ENCODE assay signal across 14 mouse cellular contexts in genomic region chr11:54961164-54961850, GRCm38 (mm10). TPM values are rescaled to one million over a fixed set of nuclear protein-coding genes. Genes with fewer than 3 reads are reported as not detected.
A peak's percentile ranks its signal among the peaks of the same experiment; 100 is the strongest.
DNase-seq lines count a peak whose midpoint lies in the region; ATAC-seq and TF ChIP-seq lines count a peak whose summit lies in the region.
"Had no signal": no experiment of that assay in that cellular context is flagged by ENCODE, and none has a peak within 500 bp of the region (broad histone marks: within the 10 kb centered on the region; RNA-seq: fewer than 3 reads in every experiment).

No protein-coding gene starts in this region.

- peak overlapping the region; percentile 41; the same call in 1 of the 2 replicates for H3K4me2 ChIP-seq in stomach, embryonic 16.5 days (ENCODE audit: low read depth, low read length)
- H3K4me2 ChIP-seq: embryonic facial prominence, embryonic 12.5 days; lung, embryonic 14.5 days had no signal

- DNase-seq in gastrocnemius, adult 2 months = no peak
- DNase-seq in gastrocnemius, postnatal 10 days = no peak
- no peak for DNase-seq in urinary bladder, postnatal 10 days (ENCODE audit: low spot score)
- DNase-seq: cerebellum, adult 11 months; forebrain, postnatal 0 days; lung, embryonic 14.5 days had no signal

- H3K4me1 ChIP-seq in megakaryocyte, embryonic 14.5 days = peaks cover 99% of the 10 kb centered on the region
- H3K4me1 ChIP-seq in stomach, embryonic 16.5 days (ENCODE audit: control insufficient read depth, insufficient read depth, low read length) = peaks cover 25% of the 10 kb centered on the region
- H3K4me1 ChIP-seq: embryonic facial prominence, embryonic 12.5 days had no signal

- intact Hi-C loops in gastrocnemius, adult 2 months (cut with DNase I) = no loop called here

- no peak overlapping the region for H3K9ac ChIP-seq in stomach, embryonic 16.5 days (ENCODE audit: low read length)
- H3K9ac ChIP-seq: embryonic facial prominence, embryonic 12.5 days; forebrain, postnatal 0 days; lung, embryonic 14.5 days had no signal

- no peak for ATAC-seq in megakaryocyte, adult 5-6 weeks (ENCODE audit: poor library complexity, severe bottlenecking)
- ATAC-seq in granulocyte monocyte progenitor cell, adult 5-6 weeks (replicated peaks; ENCODE audit: poor library complexity, severe bottlenecking) = peak; percentile 11; the same call in 1 of the 2 replicates
- no peak for ATAC-seq in stomach, embryonic 16.5 days (ENCODE audit: insufficient read depth, low FRiP score)
- no peak for ATAC-seq in megakaryocyte progenitor cell, adult 5-6 weeks (replicated peaks; ENCODE audit: poor library complexity)
- ATAC-seq: activated CD4-positive, CD25-positive, alpha-beta regulatory T cell, adult 4 months; forebrain, postnatal 0 days had no signal

- peaks cover 41% of the 10 kb centered on the region for H3K36me3 ChIP-seq in megakaryocyte, embryonic 14.5 days (replicated peaks; ENCODE audit: low read length)
- H3K36me3 ChIP-seq in stomach, embryonic 16.5 days (ENCODE audit: control insufficient read depth, insufficient read depth, low read length) = no peaks in the 10 kb centered on the region
- H3K36me3 ChIP-seq: embryonic facial prominence, embryonic 12.5 days had no signal

- H3K4me3 ChIP-seq in gastrocnemius, adult 2 months = no peak overlapping the region
- H3K4me3 ChIP-seq in megakaryocyte, embryonic 14.5 days (replicated peaks) = peak overlapping the region; percentile 92
- no peak overlapping the region for H3K4me3 ChIP-seq in stomach, embryonic 16.5 days (replicated peaks; ENCODE audit: low read length)
- H3K4me3 ChIP-seq: embryonic facial prominence, embryonic 12.5 days; left cerebral cortex, adult 2 months had no signal

- TF ChIP-seq CTCF in gastrocnemius, adult 2 months (IDR thresholded peaks at IDR 0.05) = no peak

- peaks cover 6% of the 10 kb centered on the region for H3K9me3 ChIP-seq in megakaryocyte, embryonic 14.5 days
- no peaks in the 10 kb centered on the region for H3K9me3 ChIP-seq in stomach, embryonic 16.5 days (replicated peaks; ENCODE audit: control insufficient read depth, low read length)
- H3K9me3 ChIP-seq: embryonic facial prominence, embryonic 12.5 days had no signal

- 64% methylated on average over 6 of the region's 6 CpGs for WGBS in stomach, embryonic 16.5 days

- H3K27me3 ChIP-seq in megakaryocyte, embryonic 14.5 days (replicated peaks) = no peaks in the 10 kb centered on the region
- no peaks in the 10 kb centered on the region for H3K27me3 ChIP-seq in stomach, embryonic 16.5 days (ENCODE audit: control insufficient read depth, insufficient read depth, low read length)
- H3K27me3 ChIP-seq: embryonic facial prominence, embryonic 12.5 days had no signal

- peak overlapping the region; percentile 58 for H3K27ac ChIP-seq in gastrocnemius, adult 2 months
- H3K27ac ChIP-seq in stomach, embryonic 16.5 days (ENCODE audit: low read length) = peak overlapping the region; percentile 15; the same call in 1 of the 2 replicates
- H3K27ac ChIP-seq: embryonic facial prominence, embryonic 12.5 days; left cerebral cortex, adult 2 months had no signal

RNA-seq across cellular contexts. Expression of gene Tnip1, which starts 1.4 kb away (rescaled TPM):
- total RNA-seq in gastrocnemius, adult 2 months (2021) = 10 to 100 TPM; 29.8 to 31.7 TPM
- total RNA-seq in gastrocnemius, postnatal 10 days (2021) = 10 to 100 TPM; 31.7 to 37.5 TPM
- 69.0 and 80.2 TPM in 2 replicates for polyA plus RNA-seq in megakaryocyte, embryonic 14.5 days (2012; ENCODE audit: insufficient read depth, low replicate concordance)
- total RNA-seq in megakaryocyte, adult 5-6 weeks (2015) = 28.3 and 32.6 TPM in 2 replicates
- total RNA-seq in megakaryocyte, adult 5-6 weeks (2017) = 26.7 and 47.2 TPM in 2 replicates
- total RNA-seq in granulocyte monocyte progenitor cell, adult 5-6 weeks (2014; fragmentation: Nextera tagmentation) = 27.7 and 48.9 TPM in 2 replicates
- total RNA-seq in granulocyte monocyte progenitor cell, adult 5-6 weeks (2017) = 25.3 and 28.0 TPM in 2 replicates
- 21.3 and 23.1 TPM in 2 replicates for polyA plus RNA-seq in stomach, embryonic 16.5 days (2015; fragmentation: Nextera tagmentation; extraction: Ambion mirVana)
- total RNA-seq in megakaryocyte progenitor cell, adult 5-6 weeks (2015) = 27.6 and 31.8 TPM in 2 replicates
- 33.8 and 38.6 TPM in 2 replicates for total RNA-seq in megakaryocyte progenitor cell, adult 5-6 weeks (2017)

RNA-seq across cellular contexts. Expression of gene Gpx3, which starts 59.1 kb away (rescaled TPM):
- total RNA-seq in gastrocnemius, adult 2 months (2021) = 100 to 1,000 TPM in 1 of 2 experiments, 10 to 100 TPM in 1; 46.5 to 139 TPM
- 10 to 100 TPM; 23.2 to 36.0 TPM for total RNA-seq in gastrocnemius, postnatal 10 days (2021)
- 21.7 and 34.2 TPM in 2 replicates for polyA plus RNA-seq in megakaryocyte, embryonic 14.5 days (2012; ENCODE audit: insufficient read depth, low replicate concordance)
- total RNA-seq in megakaryocyte, adult 5-6 weeks (2015) = 52.7 and 58.3 TPM in 2 replicates
- total RNA-seq in megakaryocyte, adult 5-6 weeks (2017) = 1.8 and 6.0 TPM in 2 replicates
- 24.9 and 29.6 TPM in 2 replicates for total RNA-seq in granulocyte monocyte progenitor cell, adult 5-6 weeks (2014; fragmentation: Nextera tagmentation)
- 1.6 and 4.0 TPM in 2 replicates for total RNA-seq in granulocyte monocyte progenitor cell, adult 5-6 weeks (2017)
- 174 and 187 TPM in 2 replicates for polyA plus RNA-seq in stomach, embryonic 16.5 days (2015; fragmentation: Nextera tagmentation; extraction: Ambion mirVana)
- total RNA-seq in megakaryocyte progenitor cell, adult 5-6 weeks (2015) = 29.9 and 42.3 TPM in 2 replicates
- total RNA-seq in megakaryocyte progenitor cell, adult 5-6 weeks (2017) = 3.2 TPM in 2 replicates
